Mouse (Mus musculus): ENCODE measurements around the gene Dnajc13. TPM values are rescaled to one million over a fixed set of nuclear protein-coding genes. Genes with fewer than 3 reads are reported as not detected.

Gene Dnajc13
- polyA plus RNA-seq, 1 experiment from 2014 or later, result 23.4 TPM

GRCm38 (mm10) chr9:104193327-104193726, 69.4 kb downstream of the Dnajc13 start:
- H3K27me3 ChIP-seq (ENCODE audit: insufficient read depth, low read length), result no peaks in the 10 kb centered on the region
- no peak overlapping the region for H3K27ac ChIP-seq (ENCODE audit: low read length)
- H3K4me3 ChIP-seq (ENCODE audit: low read length), result no peak overlapping the region
- no peak overlapping the region for H3K4me2 ChIP-seq (replicated peaks; ENCODE audit: low read depth, low read length)
- peaks cover 42% of the 10 kb centered on the region for H3K36me3 ChIP-seq (ENCODE audit: insufficient read depth, low read length)
- ATAC-seq (ENCODE audit: low FRiP score, low TSS enrichment), result no peak
- no peak overlapping the region for H3K9ac ChIP-seq (replicated peaks; ENCODE audit: low read length)
- H3K9me3 ChIP-seq (ENCODE audit: low read length), result no peaks in the 10 kb centered on the region
- WGBS, result 70% methylated on average over 1 of the region's 1 CpGs
- no peaks in the 10 kb centered on the region for H3K4me1 ChIP-seq (ENCODE audit: insufficient read depth, low read length)

GRCm38 (mm10) chr9:104192513-104192912, 70.2 kb downstream of the Dnajc13 start:
- Histone ChIP-seq H3K9ac (replicated peaks; ENCODE audit: low read length) (no peak overlapping the region), H3K4me3 (ENCODE audit: low read length) (no peak overlapping the region), H3K4me2 (replicated peaks; ENCODE audit: low read depth, low read length) (no peak overlapping the region), H3K4me1 (ENCODE audit: insufficient read depth, low read length) (no peaks in the 10 kb centered on the region), H3K9me3 (ENCODE audit: low read length) (no peaks in the 10 kb centered on the region), H3K36me3 (ENCODE audit: insufficient read depth, low read length) (peaks cover 41% of the 10 kb centered on the region), H3K27me3 (ENCODE audit: insufficient read depth, low read length) (no peaks in the 10 kb centered on the region), H3K27ac (ENCODE audit: low read length) (no peak overlapping the region)
- 95% methylated on average over 6 of the region's 6 CpGs for WGBS
- ATAC-seq (ENCODE audit: low FRiP score, low TSS enrichment), result no peak

GRCm38 (mm10) chr9:104189657-104190056, 73.1 kb downstream of the Dnajc13 start:
- H3K9ac ChIP-seq (replicated peaks; ENCODE audit: low read length), result no peak overlapping the region
- no peaks in the 10 kb centered on the region for H3K4me1 ChIP-seq (ENCODE audit: insufficient read depth, low read length)
- 96% methylated on average over 5 of the region's 5 CpGs for WGBS
- H3K36me3 ChIP-seq (ENCODE audit: insufficient read depth, low read length), result peaks cover 45% of the 10 kb centered on the region
- no peak overlapping the region for H3K4me2 ChIP-seq (replicated peaks; ENCODE audit: low read depth, low read length)
- no peaks in the 10 kb centered on the region for H3K9me3 ChIP-seq (ENCODE audit: low read length)
- H3K27ac ChIP-seq (ENCODE audit: low read length), result no peak overlapping the region
- no peak for ATAC-seq (ENCODE audit: low FRiP score, low TSS enrichment)
- no peaks in the 10 kb centered on the region for H3K27me3 ChIP-seq (ENCODE audit: insufficient read depth, low read length)
- no peak overlapping the region for H3K4me3 ChIP-seq (ENCODE audit: low read length)

- H3K36me3 ChIP-seq (ENCODE audit: insufficient read depth, low read length), result peaks cover 45% of the 10 kb centered on the region
- no peak overlapping the region for H3K4me2 ChIP-seq (replicated peaks; ENCODE audit: low read depth, low read length)
- no peak for ATAC-seq (ENCODE audit: low FRiP score, low TSS enrichment)
- no peak overlapping the region for H3K4me3 ChIP-seq (ENCODE audit: low read length)
- no peaks in the 10 kb centered on the region for H3K27me3 ChIP-seq (ENCODE audit: insufficient read depth, low read length)
- no peaks in the 10 kb centered on the region for H3K4me1 ChIP-seq (ENCODE audit: insufficient read depth, low read length)
- WGBS, result 92% methylated on average over 1 of the region's 1 CpGs
- no peaks in the 10 kb centered on the region for H3K9me3 ChIP-seq (ENCODE audit: low read length)
- H3K9ac ChIP-seq (replicated peaks; ENCODE audit: low read length), result no peak overlapping the region
- no peak overlapping the region for H3K27ac ChIP-seq (ENCODE audit: low read length)
Observed at GRCm38 (mm10) chr9:104188704-104189103, 74.0 kb downstream of the Dnajc13 start.

- Histone ChIP-seq H3K4me3 (ENCODE audit: low read length) (no peak overlapping the region), H3K27me3 (ENCODE audit: insufficient read depth, low read length) (no peaks in the 10 kb centered on the region), H3K4me2 (replicated peaks; ENCODE audit: low read depth, low read length) (no peak overlapping the region), H3K36me3 (ENCODE audit: insufficient read depth, low read length) (peaks cover 40% of the 10 kb centered on the region), H3K9ac (replicated peaks; ENCODE audit: low read length) (no peak overlapping the region), H3K4me1 (ENCODE audit: insufficient read depth, low read length) (no peaks in the 10 kb centered on the region), H3K9me3 (ENCODE audit: low read length) (no peaks in the 10 kb centered on the region), H3K27ac (ENCODE audit: low read length) (no peak overlapping the region)
- ATAC-seq (ENCODE audit: low FRiP score, low TSS enrichment), result no peak
- WGBS, result 87% methylated on average over 5 of the region's 5 CpGs
Observed at GRCm38 (mm10) chr9:104187028-104187427, 75.7 kb downstream of the Dnajc13 start.

- Histone ChIP-seq H3K27me3 (ENCODE audit: insufficient read depth, low read length) (no peaks in the 10 kb centered on the region), H3K4me2 (replicated peaks; ENCODE audit: low read depth, low read length) (no peak overlapping the region), H3K9ac (replicated peaks; ENCODE audit: low read length) (no peak overlapping the region), H3K27ac (ENCODE audit: low read length) (no peak overlapping the region), H3K4me1 (ENCODE audit: insufficient read depth, low read length) (no peaks in the 10 kb centered on the region), H3K4me3 (ENCODE audit: low read length) (no peak overlapping the region), H3K9me3 (ENCODE audit: low read length) (no peaks in the 10 kb centered on the region), H3K36me3 (ENCODE audit: insufficient read depth, low read length) (peaks cover 48% of the 10 kb centered on the region)
- ATAC-seq (ENCODE audit: low FRiP score, low TSS enrichment), result no peak
- WGBS, result 96% methylated on average over 5 of the region's 5 CpGs
Observed at GRCm38 (mm10) chr9:104183181-104183580, 79.5 kb downstream of the Dnajc13 start.

GRCm38 (mm10) chr9:104182328-104182727, 80.4 kb downstream of the Dnajc13 start:
- no peak for ATAC-seq (ENCODE audit: low FRiP score, low TSS enrichment)
- Histone ChIP-seq H3K4me2 (replicated peaks; ENCODE audit: low read depth, low read length) (no peak overlapping the region), H3K27ac (ENCODE audit: low read length) (no peak overlapping the region), H3K4me3 (ENCODE audit: low read length) (no peak overlapping the region), H3K9ac (replicated peaks; ENCODE audit: low read length) (no peak overlapping the region), H3K27me3 (ENCODE audit: insufficient read depth, low read length) (no peaks in the 10 kb centered on the region), H3K36me3 (ENCODE audit: insufficient read depth, low read length) (peaks cover 42% of the 10 kb centered on the region), H3K9me3 (ENCODE audit: low read length) (no peaks in the 10 kb centered on the region), H3K4me1 (ENCODE audit: insufficient read depth, low read length) (no peaks in the 10 kb centered on the region)
- 91% methylated on average over 5 of the region's 5 CpGs for WGBS

- H3K27me3 ChIP-seq (ENCODE audit: insufficient read depth, low read length), result no peaks in the 10 kb centered on the region
- no peak overlapping the region for H3K27ac ChIP-seq (ENCODE audit: low read length)
- no peak overlapping the region for H3K4me2 ChIP-seq (replicated peaks; ENCODE audit: low read depth, low read length)
- no peaks in the 10 kb centered on the region for H3K4me1 ChIP-seq (ENCODE audit: insufficient read depth, low read length)
- no peak overlapping the region for H3K4me3 ChIP-seq (ENCODE audit: low read length)
- 92% methylated on average over 4 of the region's 4 CpGs for WGBS
- H3K9ac ChIP-seq (replicated peaks; ENCODE audit: low read length), result no peak overlapping the region
- ATAC-seq (ENCODE audit: low FRiP score, low TSS enrichment), result no peak
- no peaks in the 10 kb centered on the region for H3K9me3 ChIP-seq (ENCODE audit: low read length)
- peaks cover 44% of the 10 kb centered on the region for H3K36me3 ChIP-seq (ENCODE audit: insufficient read depth, low read length)
Observed at GRCm38 (mm10) chr9:104181626-104182025, 81.1 kb downstream of the Dnajc13 start.

- no peak overlapping the region for H3K9ac ChIP-seq (replicated peaks; ENCODE audit: low read length)
- no peak for ATAC-seq (ENCODE audit: low FRiP score, low TSS enrichment)
- no peak overlapping the region for H3K27ac ChIP-seq (ENCODE audit: low read length)
- no peak overlapping the region for H3K4me3 ChIP-seq (ENCODE audit: low read length)
- no peaks in the 10 kb centered on the region for H3K9me3 ChIP-seq (ENCODE audit: low read length)
- peaks cover 57% of the 10 kb centered on the region for H3K36me3 ChIP-seq (ENCODE audit: insufficient read depth, low read length)
- H3K4me1 ChIP-seq (ENCODE audit: insufficient read depth, low read length), result no peaks in the 10 kb centered on the region
- H3K27me3 ChIP-seq (ENCODE audit: insufficient read depth, low read length), result no peaks in the 10 kb centered on the region
- WGBS, result 95% methylated on average over 6 of the region's 6 CpGs
- H3K4me2 ChIP-seq (replicated peaks; ENCODE audit: low read depth, low read length), result no peak overlapping the region
Observed at GRCm38 (mm10) chr9:104180046-104180445, 82.7 kb downstream of the Dnajc13 start.

- Histone ChIP-seq H3K4me1 (ENCODE audit: insufficient read depth, low read length) (no peaks in the 10 kb centered on the region), H3K9ac (replicated peaks; ENCODE audit: low read length) (no peak overlapping the region), H3K36me3 (ENCODE audit: insufficient read depth, low read length) (peaks cover 53% of the 10 kb centered on the region), H3K27ac (ENCODE audit: low read length) (peak overlapping the region; percentile 70), H3K9me3 (ENCODE audit: low read length) (no peaks in the 10 kb centered on the region), H3K27me3 (ENCODE audit: insufficient read depth, low read length) (no peaks in the 10 kb centered on the region), H3K4me2 (replicated peaks; ENCODE audit: low read depth, low read length) (no peak overlapping the region), H3K4me3 (ENCODE audit: low read length) (no peak overlapping the region)
- WGBS, result 72% methylated on average over 6 of the region's 6 CpGs
- ATAC-seq (ENCODE audit: low FRiP score, low TSS enrichment), result peak; percentile 59
Observed at GRCm38 (mm10) chr9:104172342-104172741, 90.4 kb downstream of the Dnajc13 start.

Measured in kidney, embryonic 16.5 days (tissue).